Mouse (Mus musculus) myocyte (in vitro differentiated cells): ENCODE data around the gene Gm20388.

Experiments used
- E2F4 ChIP-seq: IDR thresholded peaks from one replicate; pipeline ENCODE4 v1.6.1; 2011; ENCODE audit warnings: mild to moderate bottlenecking, control low read depth, moderate library complexity; ENCODE audit not compliant: insufficient read depth
- MAX ChIP-seq: IDR thresholded peaks from one replicate; pipeline ENCODE4 v1.6.1; 2011; ENCODE audit warnings: low read depth, mild to moderate bottlenecking, control low read depth
- POLR2A ChIP-seq: IDR thresholded peaks from one replicate; pipeline ENCODE4 v1.6.1; 2011; ENCODE audit warnings: low read depth, mild to moderate bottlenecking, control low read depth, moderate library complexity; ENCODE audit not compliant: insufficient read length

- TF ChIP-seq E2F4: no peak
- TF ChIP-seq MAX: no peak
- TF ChIP-seq POLR2A: no peak
Measured at GRCm38 (mm10) chr8:124282878-124283630, 4372.4 kb downstream of the Gm20388 start.
